Mouse (Mus musculus) layer of hippocampus, postnatal 14 days (tissue): ENCODE data around the gene Sim2. TPM values are rescaled to one million over a fixed set of nuclear protein-coding genes. Genes with fewer than 3 reads are reported as not detected.

Source experiments
- DNase-seq, 2 experiments: peaks; one replicate each; pipeline ENCODE4 v3.0.0; 2021 to 2022; ENCODE audit warnings: low spot score in 2 of 2, mixed read lengths in 1 of 2
- long read RNA-seq, 2 experiments: library from polyadenylated mRNA; stranded (forward); transcript quantifications; one replicate each; pipeline ENCODE4 v2.0.0; 2021
- total RNA-seq, 2 experiments: library from RNA; stranded (reverse); gene quantifications; 2 replicates each; pipeline ENCODE4 v1.2.3; 2021

Gene Sim2
- under 1 TPM; 0.10 to 0.41 TPM for total RNA-seq
- long read RNA-seq, experiment 1, result 0 reads
- long read RNA-seq, experiment 2, result 0 reads

GRCm38 (mm10) chr16:94084711-94085602, at the start of gene Sim2:
Gene Sim2, plus strand, starts transcription at chr16:94084931.
- DNase-seq, result no peak

GRCm38 (mm10) chr16:94037280-94037679, 47.5 kb upstream of the Sim2 start:
- no peak for DNase-seq

GRCm38 (mm10) chr16:94038272-94038985, 46.3 kb upstream of the Sim2 start:
- peak in 1 of 2 experiments; percentile 28 for DNase-seq

- no peak for DNase-seq
Measured at GRCm38 (mm10) chr16:94038986-94039341, 45.8 kb upstream of the Sim2 start.

GRCm38 (mm10) chr16:94040485-94040884, 44.2 kb upstream of the Sim2 start:
- no peak for DNase-seq

- no peak for DNase-seq
Measured at GRCm38 (mm10) chr16:94041065-94041712, 43.5 kb upstream of the Sim2 start.

- DNase-seq, result no peak
Measured at GRCm38 (mm10) chr16:94043797-94044196, 40.9 kb upstream of the Sim2 start.

- DNase-seq, result peak; percentile 26 to 28
Measured at GRCm38 (mm10) chr16:94044996-94045395, 39.7 kb upstream of the Sim2 start.

- no peak for DNase-seq
Measured at GRCm38 (mm10) chr16:94050368-94050767, 34.4 kb upstream of the Sim2 start.

- no peak for DNase-seq
Measured at GRCm38 (mm10) chr16:94055176-94055575, 29.6 kb upstream of the Sim2 start.

- DNase-seq, result no peak
Measured at GRCm38 (mm10) chr16:94055576-94055975, 29.2 kb upstream of the Sim2 start.

- DNase-seq, result no peak
Measured at GRCm38 (mm10) chr16:94059820-94060219, 24.9 kb upstream of the Sim2 start.

- DNase-seq, result no peak
Measured at GRCm38 (mm10) chr16:94064211-94064610, 20.5 kb upstream of the Sim2 start.

- no peak for DNase-seq
Measured at GRCm38 (mm10) chr16:94065728-94066674, 18.7 kb upstream of the Sim2 start.

GRCm38 (mm10) chr16:94066771-94067170, 18.0 kb upstream of the Sim2 start:
- DNase-seq, result no peak

- DNase-seq, result no peak
Measured at GRCm38 (mm10) chr16:94067280-94067679, 17.5 kb upstream of the Sim2 start.

GRCm38 (mm10) chr16:94069061-94069460, 15.7 kb upstream of the Sim2 start:
- DNase-seq, result no peak

- no peak for DNase-seq
Measured at GRCm38 (mm10) chr16:94070920-94071319, 13.8 kb upstream of the Sim2 start.

GRCm38 (mm10) chr16:94071468-94071867, 13.3 kb upstream of the Sim2 start:
- no peak for DNase-seq

GRCm38 (mm10) chr16:94075362-94076027, 9.2 kb upstream of the Sim2 start:
- DNase-seq, result no peak
